Mouse (Mus musculus) liver, embryonic 13.5 days (tissue): Measurements from ENCODE around the gene Cdk2. TPM values are rescaled to one million over a fixed set of nuclear protein-coding genes. Genes with fewer than 3 reads are reported as not detected.
A peak's percentile ranks its signal among the peaks of the same experiment; 100 is the strongest.
"Not testable (repeated sequence)": the region's sequence is repeated elsewhere in the genome, so short reads cannot be mapped to it uniquely, and the experiment has no call there.

Source experiments
- ATAC-seq: fragments of 200-750 bp; cut with Nextera tagmentation; 2 replicates; pipeline ENCODE4 v1.8.0; 2017; ENCODE audit warnings: low read depth, mild to moderate bottlenecking, moderate number of reproducible peaks, moderate library complexity
- DNase-seq: peaks from one replicate; pipeline ENCODE4 v3.0.0; 2022
- H3K27ac ChIP-seq: fragments of 300-500 bp; sonication (generic); 2 replicates; pipeline ENCODE4 v1.5.1; 2015; ENCODE audit warnings: moderate library complexity, mild to moderate bottlenecking, inconsistent platforms
- H3K27me3 ChIP-seq: fragments of 300-500 bp; sonication (generic); 2 replicates; pipeline ENCODE4 v1.6.1; 2015; ENCODE audit warnings: mild to moderate bottlenecking, inconsistent platforms
- H3K36me3 ChIP-seq: fragments of 300-500 bp; sonication (generic); 2 replicates; pipeline ENCODE4 v1.6.1; 2015; ENCODE audit warnings: mild to moderate bottlenecking, inconsistent platforms
- H3K4me1 ChIP-seq: fragments of 300-500 bp; sonication (generic); replicated peaks from 2 replicates; pipeline ENCODE4 v1.6.1; 2015; ENCODE audit warnings: inconsistent platforms
- H3K4me2 ChIP-seq: fragments of 300-500 bp; sonication (generic); 2 replicates; pipeline ENCODE4 v1.6.1; 2015; ENCODE audit warnings: inconsistent platforms, mild to moderate bottlenecking, moderate library complexity
- H3K4me3 ChIP-seq: fragments of 300-500 bp; sonication (generic); replicated peaks from 2 replicates; pipeline ENCODE4 v1.5.1; 2015; ENCODE audit warnings: mild to moderate bottlenecking, inconsistent platforms
- H3K9ac ChIP-seq: fragments of 300-500 bp; sonication (generic); 2 replicates; pipeline ENCODE4 v1.6.1; 2015; ENCODE audit warnings: mild to moderate bottlenecking, inconsistent platforms
- H3K9me3 ChIP-seq: fragments of 300-500 bp; sonication (generic); replicated peaks from 2 replicates; pipeline ENCODE4 v1.6.1; 2016; ENCODE audit warnings: inconsistent platforms
- WGBS: fragments of 180-500 bp; shearing (Covaris S2); methylation state at CpG from one replicate; pipeline ENCODE4 v1.1.7; 2015; ENCODE audit not compliant: insufficient replicate concordance; 5-methylcytosine and 5-hydroxymethylcytosine counted together
- polyA plus RNA-seq: library from polyadenylated mRNA; unstranded; fragments of >200 nt; fragmentation: Nextera tagmentation; extraction: Ambion mirVana; gene quantifications from 2 replicates; pipeline ENCODE4 v1.2.1, GENCODE M21; 2015

Cdk2 gene
- polyA plus RNA-seq, 1 experiment from 2014 or later, result 61.1 TPM

DNA sequence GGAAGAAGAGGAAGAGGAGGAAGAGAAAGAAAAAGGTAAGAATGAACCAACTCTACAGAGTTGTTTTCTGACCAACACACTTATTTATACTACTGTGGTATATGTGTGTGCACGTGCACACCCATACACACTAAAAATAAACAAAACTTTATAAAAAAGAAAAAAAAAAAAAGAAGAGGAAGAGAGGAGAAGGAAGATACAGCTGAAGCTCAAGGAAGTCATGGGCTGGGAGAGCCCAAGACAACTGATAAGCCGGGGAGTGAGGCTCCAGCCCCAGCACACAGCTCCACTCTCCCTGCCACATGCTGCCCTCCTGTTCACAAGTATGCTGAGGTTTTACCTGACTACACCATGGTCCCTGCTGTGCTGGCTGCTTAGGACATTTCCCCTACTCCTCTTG is 35.5 kb upstream of the Cdk2 start:
- no peaks in the 10 kb centered on the region for H3K9me3 ChIP-seq
- no peak overlapping the region for H3K9ac ChIP-seq
- peaks cover 38% of the 10 kb centered on the region for H3K4me1 ChIP-seq
- ATAC-seq (peak; percentile 52), DNase-seq (no peak)
- WGBS, result 9% methylated on average over 2 of the region's 2 CpGs
- no peak overlapping the region for H3K4me2 ChIP-seq
- peaks cover 37% of the 10 kb centered on the region for H3K27me3 ChIP-seq
- no peak overlapping the region for H3K27ac ChIP-seq
- no peaks in the 10 kb centered on the region for H3K36me3 ChIP-seq
- no peak overlapping the region for H3K4me3 ChIP-seq

DNA sequence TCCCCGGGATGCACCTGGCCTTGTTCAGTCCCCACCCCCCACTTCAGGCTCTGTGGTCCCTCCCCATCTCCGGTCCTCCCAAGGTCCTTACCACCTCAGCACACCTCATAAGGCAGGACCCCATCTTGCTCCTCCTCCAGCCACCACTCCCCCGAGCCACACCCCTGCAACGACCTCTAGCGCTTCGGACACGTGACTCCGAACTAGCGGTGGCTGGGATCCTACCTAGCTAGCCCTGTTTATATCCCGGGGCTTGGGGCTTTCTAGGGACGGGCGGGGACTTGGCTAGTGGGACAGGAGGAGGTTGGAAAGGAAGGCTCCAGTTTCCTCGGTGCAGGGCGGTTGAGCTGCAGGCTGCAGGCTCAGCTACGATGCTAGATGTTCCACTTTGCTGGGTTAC is 32.6 kb upstream of the Cdk2 start:
- Histone ChIP-seq H3K4me2 (peak overlapping the region; percentile 60), H3K27ac (no peak overlapping the region), H3K4me3 (peak overlapping the region; percentile 29; the same call in 1 of the 2 replicates), H3K9ac (peak overlapping the region; percentile 45), H3K36me3 (peaks cover 5% of the 10 kb centered on the region; the same call in 1 of the 2 replicates), H3K27me3 (peaks cover 8% of the 10 kb centered on the region), H3K9me3 (no peaks in the 10 kb centered on the region), H3K4me1 (peaks cover 15% of the 10 kb centered on the region)
- ATAC-seq (peak; percentile 73), DNase-seq (peak; percentile 24)
- 17% methylated on average over 15 of the region's 15 CpGs for WGBS

DNA sequence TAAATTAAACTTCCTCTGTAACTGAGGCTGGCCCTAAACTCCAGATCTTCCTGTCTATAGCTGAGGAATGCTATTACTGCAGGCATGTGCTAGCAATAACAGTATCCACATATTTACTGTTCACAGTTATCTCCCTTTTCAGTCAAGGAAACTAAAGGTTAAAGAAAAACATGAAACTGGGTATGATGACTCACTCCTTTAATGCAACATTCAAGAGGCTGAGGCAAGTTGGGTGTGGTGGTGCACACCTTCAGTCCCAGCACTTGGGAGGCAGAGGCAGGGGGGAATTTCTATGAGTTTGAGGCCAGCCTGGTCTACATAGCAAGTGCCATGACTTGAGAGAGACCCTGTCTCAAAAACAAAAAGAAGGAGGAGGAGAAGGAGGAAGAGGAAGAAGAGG is 27.2 kb upstream of the Cdk2 start:
- Histone ChIP-seq H3K4me1 (0 out of 2 replicates have a peak, but pooled peaks cover 3% of the 10 kb centered on the region), H3K4me2 (no peak overlapping the region), H3K4me3 (no peak overlapping the region), H3K36me3 (peaks cover 5% of the 10 kb centered on the region; the same call in 1 of the 2 replicates), H3K9ac (no peak overlapping the region), H3K27ac (no peak overlapping the region), H3K27me3 (no peaks in the 10 kb centered on the region), H3K9me3 (no peaks in the 10 kb centered on the region)
- ATAC-seq (no peak), DNase-seq (no peak)

DNA sequence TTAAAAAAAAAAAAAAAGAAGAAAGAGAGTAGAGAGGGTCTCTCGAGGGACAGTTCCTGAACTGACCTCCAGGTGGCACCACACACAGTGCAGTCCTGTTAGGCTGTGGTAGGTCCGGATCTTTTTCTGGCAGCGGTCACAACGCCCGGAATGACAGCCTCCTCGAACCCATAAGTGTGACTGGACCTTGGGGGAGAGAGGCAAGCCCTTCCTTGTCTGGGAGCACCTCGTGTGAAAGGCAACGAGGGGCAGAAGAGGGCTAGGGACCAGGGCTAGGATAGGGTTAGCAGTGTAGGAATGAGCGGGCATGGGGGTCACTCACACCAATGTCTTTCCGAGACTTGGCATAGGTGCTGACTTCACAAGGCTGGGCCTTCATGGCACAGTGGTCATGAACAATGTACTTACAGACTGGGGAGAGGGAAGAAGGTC is 26.2 kb upstream of the Cdk2 start:
- no peak overlapping the region for H3K27ac ChIP-seq
- H3K27me3 ChIP-seq, result no peaks in the 10 kb centered on the region
- H3K36me3 ChIP-seq, result peaks cover 5% of the 10 kb centered on the region; the same call in 1 of the 2 replicates
- H3K9ac ChIP-seq, result peak overlapping the region; percentile 23; the same call in 1 of the 2 replicates
- H3K4me3 ChIP-seq, result no peak overlapping the region
- 0 out of 2 replicates have a peak overlapping the region, but pooled peaks have one; percentile 15 for H3K4me2 ChIP-seq
- 20% methylated on average over 10 of the region's 10 CpGs for WGBS
- DNase-seq (peak; percentile 44), ATAC-seq (no peak)
- no peaks in the 10 kb centered on the region for H3K9me3 ChIP-seq
- 0 out of 2 replicates have a peak, but pooled peaks cover 3% of the 10 kb centered on the region for H3K4me1 ChIP-seq

GRCm38 (mm10) chr10:128728059-128728458 is 23.2 kb upstream of the Cdk2 start:
- H3K4me2 ChIP-seq, result no peak overlapping the region
- H3K9ac ChIP-seq, result no peak overlapping the region
- DNase-seq, result no peak
- WGBS, result 63% methylated on average over 5 of the region's 5 CpGs
- H3K27ac ChIP-seq, result no peak overlapping the region
- peaks cover 9% of the 10 kb centered on the region; the same call in 1 of the 2 replicates for H3K4me1 ChIP-seq
- no peak overlapping the region for H3K4me3 ChIP-seq
- no peaks in the 10 kb centered on the region for H3K27me3 ChIP-seq
- peaks cover 3% of the 10 kb centered on the region; the same call in 1 of the 2 replicates for H3K36me3 ChIP-seq
- no peak for ATAC-seq
- no peaks in the 10 kb centered on the region for H3K9me3 ChIP-seq

GRCm38 (mm10) chr10:128725466-128725865 is 20.6 kb upstream of the Cdk2 start:
- H3K9ac ChIP-seq, H3K27me3 ChIP-seq, H3K4me3 ChIP-seq, H3K36me3 ChIP-seq, H3K4me1 ChIP-seq, ATAC-seq, H3K4me2 ChIP-seq, H3K9me3 ChIP-seq, H3K27ac ChIP-seq, DNase-seq: not testable (repeated sequence)
- WGBS, result 53% methylated on average over 4 of the region's 4 CpGs

DNA sequence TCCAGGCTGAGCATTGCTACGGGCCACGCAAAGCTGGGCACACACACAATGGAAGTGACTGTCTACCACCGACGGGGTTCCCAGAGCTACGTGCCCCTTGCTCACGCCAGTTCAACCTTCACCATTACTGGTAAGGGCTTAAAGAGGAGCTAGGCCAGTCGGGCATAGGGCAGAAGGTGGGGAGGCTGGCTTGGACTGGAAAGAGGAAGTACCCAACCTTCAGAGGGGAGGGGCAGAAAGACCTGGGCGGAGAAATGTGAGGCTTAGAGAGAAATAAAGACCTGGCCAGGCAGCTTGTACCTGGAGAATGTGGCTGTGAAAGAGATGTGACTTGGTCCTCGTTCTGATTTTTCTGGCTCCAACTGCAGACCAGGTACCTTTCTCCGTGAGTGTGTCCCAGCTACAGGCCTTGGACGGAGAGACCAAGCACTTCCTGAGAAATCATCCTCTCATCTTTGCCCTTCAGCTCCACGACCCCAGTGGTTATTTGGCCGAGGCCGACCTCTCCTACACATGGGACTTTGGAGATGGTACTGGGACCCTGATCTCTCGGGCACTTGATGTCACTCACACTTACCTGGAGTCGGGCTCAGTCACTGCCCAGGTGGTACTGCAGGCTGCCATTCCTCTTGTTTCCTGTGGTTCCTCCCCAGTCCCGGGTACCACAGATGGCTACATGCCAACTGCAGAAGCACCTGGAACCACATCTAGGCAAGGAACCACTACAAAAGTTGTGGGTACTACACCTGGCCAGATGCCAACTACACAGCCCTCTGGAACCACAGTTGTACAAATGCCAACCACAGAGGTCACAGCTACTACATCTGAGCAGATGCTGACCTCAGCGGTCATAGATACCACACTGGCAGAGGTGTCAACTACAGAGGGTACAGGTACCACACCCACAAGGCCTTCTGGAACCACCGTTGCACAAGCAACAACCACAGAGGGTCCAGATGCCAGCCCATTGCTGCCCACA is 11.0 kb upstream of the Cdk2 start:
- 63% methylated on average over 19 of the region's 19 CpGs for WGBS
- H3K4me1 ChIP-seq, result no peaks in the 10 kb centered on the region
- H3K4me2 ChIP-seq, result no peak overlapping the region
- H3K36me3 ChIP-seq, result no peaks in the 10 kb centered on the region
- peak; percentile 44; the same call in 1 of the 2 replicates for ATAC-seq
- H3K27me3 ChIP-seq, result no peaks in the 10 kb centered on the region; the same call in 1 of the 2 replicates
- H3K9me3 ChIP-seq, result no peaks in the 10 kb centered on the region
- no peak overlapping the region for H3K27ac ChIP-seq
- H3K4me3 ChIP-seq, result no peak overlapping the region
- H3K9ac ChIP-seq, result no peak overlapping the region
- DNase-seq, result no peak

- H3K4me3 ChIP-seq, H3K4me1 ChIP-seq, H3K9ac ChIP-seq, H3K4me2 ChIP-seq, H3K9me3 ChIP-seq, H3K27ac ChIP-seq, H3K27me3 ChIP-seq, DNase-seq, ATAC-seq, H3K36me3 ChIP-seq: not testable (repeated sequence)
- 84% methylated on average over 7 of the region's 7 CpGs for WGBS
These were observed 6.5 kb upstream of the Cdk2 start for GRCm38 (mm10) chr10:128711318-128711717.

DNA sequence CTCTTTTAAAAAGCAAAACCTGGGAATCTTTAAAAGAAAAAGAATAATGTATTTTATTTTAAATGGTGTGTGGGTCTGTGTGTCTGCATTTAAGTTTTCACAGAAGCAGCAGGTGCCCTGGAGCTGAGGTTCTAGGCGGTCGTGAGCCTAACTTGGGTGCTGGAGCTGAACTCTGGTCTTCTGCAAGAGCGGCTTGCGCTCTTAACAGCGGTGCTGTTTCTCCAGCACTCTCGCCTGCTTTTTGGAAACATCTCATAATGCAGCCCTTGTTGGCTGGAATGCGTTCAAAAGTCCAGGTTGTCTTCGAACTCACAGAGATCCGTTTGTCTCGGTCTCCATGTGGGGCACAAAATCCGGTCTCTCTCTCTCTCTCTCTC is 474 bp upstream of the Cdk2 start:
- no peak for DNase-seq

GRCm38 (mm10) chr10:128703895-128704294 is 936 bp downstream of the Cdk2 start, which contains the start of gene Pmel:
Gene Pmel (plus strand): TSS chr10:128704195.
- peak within 1 kb of the TSS; percentile 92 for H3K9ac ChIP-seq
- ATAC-seq, result no peak
- peak within 1 kb of the TSS; percentile 92 for H3K27ac ChIP-seq
- peaks cover 55% of the 10 kb centered on the region for H3K4me1 ChIP-seq
- no peaks in the 10 kb centered on the region for H3K27me3 ChIP-seq
- peak within 1 kb of the TSS; percentile 90 for H3K4me3 ChIP-seq
- H3K36me3 ChIP-seq, result peaks cover 47% of the 10 kb centered on the region
- H3K9me3 ChIP-seq, result no peaks in the 10 kb centered on the region
- 20% methylated on average over 4 of the region's 4 CpGs for WGBS
- DNase-seq, result no peak
- H3K4me2 ChIP-seq, result peak within 1 kb of the TSS; percentile 88

More for the DNA sequence above, 474 bp upstream of the Cdk2 start:
- Histone ChIP-seq H3K4me3 (peak overlapping the region; percentile 90), H3K9me3 (no peaks in the 10 kb centered on the region), H3K4me1 (peaks cover 41% of the 10 kb centered on the region), H3K9ac (peak overlapping the region; percentile 80), H3K27ac (peak overlapping the region; percentile 80), H3K27me3 (no peaks in the 10 kb centered on the region), H3K4me2 (peak overlapping the region; percentile 88), H3K36me3 (peaks cover 33% of the 10 kb centered on the region)
- WGBS, result 18% methylated on average over 11 of the region's 11 CpGs
- peak; percentile 22 for ATAC-seq

DNA sequence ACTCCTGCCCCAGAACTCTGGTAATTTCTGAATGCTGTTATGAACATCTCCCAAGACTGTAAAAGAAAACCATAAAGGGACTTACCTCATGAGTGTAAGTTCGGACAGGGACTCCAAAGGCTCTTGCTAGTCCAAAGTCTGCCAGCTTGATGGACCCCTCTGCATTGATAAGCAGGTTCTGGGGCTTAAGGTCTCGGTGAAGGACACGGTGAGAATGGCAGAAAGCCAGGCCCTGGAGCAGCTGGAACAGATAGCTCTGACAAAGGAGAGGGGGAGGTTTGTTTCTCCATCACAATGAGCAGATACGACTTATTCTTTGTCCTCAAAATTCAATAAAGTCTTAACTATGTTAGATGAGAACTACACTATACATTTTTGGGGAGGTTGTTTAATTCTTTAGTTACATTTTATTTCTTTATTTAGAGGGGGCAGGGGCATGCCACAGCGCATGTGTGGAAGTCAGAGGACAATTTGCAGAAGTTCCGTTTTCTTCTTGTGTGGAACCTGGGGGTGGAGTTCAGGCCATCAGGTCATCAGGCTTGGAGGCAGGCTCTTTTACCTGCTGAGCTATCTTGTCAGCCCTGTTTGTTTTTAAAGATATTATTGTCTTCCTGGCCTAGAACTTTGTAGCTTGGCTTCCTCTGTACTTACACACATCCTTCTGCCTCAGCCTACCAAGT is 2.4 kb downstream of the Cdk2 start:
- ATAC-seq (no peak), DNase-seq (no peak)
- peaks cover 63% of the 10 kb centered on the region for H3K4me1 ChIP-seq
- peak overlapping the region; percentile 90; the same call in 1 of the 2 replicates for H3K4me3 ChIP-seq
- peak overlapping the region; percentile 88; the same call in 1 of the 2 replicates for H3K4me2 ChIP-seq
- H3K9me3 ChIP-seq, result no peaks in the 10 kb centered on the region
- 55% methylated on average over 6 of the region's 6 CpGs for WGBS
- H3K27me3 ChIP-seq, result no peaks in the 10 kb centered on the region
- H3K36me3 ChIP-seq, result peaks cover 58% of the 10 kb centered on the region
- H3K9ac ChIP-seq, result peak overlapping the region; percentile 3; the same call in 1 of the 2 replicates
- H3K27ac ChIP-seq, result no peak overlapping the region
